Mouse (Mus musculus) testis, postnatal 10 days (tissue): ENCODE data around the gene Scyl3.

Experiments
- DNase-seq: peaks from one replicate; pipeline ENCODE4 v3.0.0; 2021; ENCODE audit warnings: low spot score

Scyl3 gene

DNA sequence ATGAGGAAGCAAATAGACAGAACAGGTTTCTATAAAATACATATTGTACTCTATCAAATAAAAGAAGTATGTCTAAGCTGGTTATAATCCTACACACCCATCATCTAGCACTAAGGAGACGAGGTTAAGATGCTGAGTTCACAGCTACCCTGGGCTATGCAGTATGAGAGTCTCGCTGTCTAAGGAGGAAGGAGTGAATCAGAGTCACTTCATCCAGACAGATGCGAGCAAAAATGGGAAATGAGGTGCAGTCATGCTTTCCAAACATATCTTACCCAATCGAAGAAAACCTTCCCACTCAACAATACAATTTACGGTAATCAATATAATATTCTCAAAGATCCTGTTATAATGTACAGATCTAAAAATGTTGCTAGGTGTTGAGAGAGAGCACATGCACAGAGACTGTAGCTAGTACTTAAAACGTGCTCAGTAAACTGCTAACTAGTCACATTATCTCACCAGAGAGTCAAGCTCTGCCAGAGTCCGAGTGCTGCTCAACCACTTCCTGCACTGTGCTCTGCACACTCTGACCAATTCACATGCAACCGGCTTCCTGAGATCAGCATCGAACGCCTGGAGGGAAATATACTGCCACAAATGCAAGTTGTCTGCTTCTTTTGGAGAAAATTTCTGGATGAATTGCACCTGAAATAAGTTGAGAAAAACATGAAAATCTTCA is 35.2 kb downstream of the Scyl3 start:
- no peak for DNase-seq

GRCm38 (mm10) chr1:163974471-163974870 is 45.6 kb downstream of the Scyl3 start:
- DNase-seq = no peak

DNA sequence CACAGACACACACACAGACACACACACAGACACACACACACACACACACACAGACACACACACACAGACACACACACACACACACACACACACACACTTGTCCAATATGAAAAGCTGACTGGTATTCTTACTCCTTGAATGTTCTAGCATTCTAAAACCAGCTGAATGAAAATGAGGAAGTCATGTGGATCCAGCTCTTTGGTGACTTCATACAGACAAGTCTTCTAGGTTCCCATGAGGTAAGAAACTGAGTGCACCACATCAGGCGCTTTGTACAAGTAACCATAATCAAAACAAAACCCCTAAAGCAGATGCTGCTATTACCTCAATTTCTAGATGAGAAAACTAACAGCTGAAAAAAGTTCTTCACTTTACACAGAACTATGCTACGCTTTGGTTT is 46.2 kb downstream of the Scyl3 start:
- DNase-seq = no peak

DNA sequence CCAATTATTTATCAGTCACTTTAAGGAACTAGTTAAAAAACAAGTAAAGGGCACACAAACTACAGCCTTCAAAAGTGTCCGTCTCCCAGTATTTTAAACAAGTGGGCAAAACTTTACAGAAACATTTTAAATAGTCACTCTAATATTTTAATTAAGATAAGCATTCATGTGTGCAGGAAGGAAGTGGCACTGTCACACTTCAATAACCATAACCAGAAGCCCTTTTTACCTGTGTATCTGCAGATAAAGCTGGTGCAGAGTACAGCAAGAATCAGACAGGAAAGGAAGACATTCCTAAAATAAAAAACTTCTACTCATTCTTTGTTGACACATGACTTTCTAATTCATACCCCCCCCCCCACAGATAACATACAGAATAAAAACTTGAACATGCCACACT is 47.6 kb downstream of the Scyl3 start:
- DNase-seq = no peak

- no peak for DNase-seq
Observed at GRCm38 (mm10) chr1:163992371-163992770, 63.5 kb downstream of the Scyl3 start.

- DNase-seq = no peak
Observed at GRCm38 (mm10) chr1:163994173-163994720, 65.3 kb downstream of the Scyl3 start.

DNA sequence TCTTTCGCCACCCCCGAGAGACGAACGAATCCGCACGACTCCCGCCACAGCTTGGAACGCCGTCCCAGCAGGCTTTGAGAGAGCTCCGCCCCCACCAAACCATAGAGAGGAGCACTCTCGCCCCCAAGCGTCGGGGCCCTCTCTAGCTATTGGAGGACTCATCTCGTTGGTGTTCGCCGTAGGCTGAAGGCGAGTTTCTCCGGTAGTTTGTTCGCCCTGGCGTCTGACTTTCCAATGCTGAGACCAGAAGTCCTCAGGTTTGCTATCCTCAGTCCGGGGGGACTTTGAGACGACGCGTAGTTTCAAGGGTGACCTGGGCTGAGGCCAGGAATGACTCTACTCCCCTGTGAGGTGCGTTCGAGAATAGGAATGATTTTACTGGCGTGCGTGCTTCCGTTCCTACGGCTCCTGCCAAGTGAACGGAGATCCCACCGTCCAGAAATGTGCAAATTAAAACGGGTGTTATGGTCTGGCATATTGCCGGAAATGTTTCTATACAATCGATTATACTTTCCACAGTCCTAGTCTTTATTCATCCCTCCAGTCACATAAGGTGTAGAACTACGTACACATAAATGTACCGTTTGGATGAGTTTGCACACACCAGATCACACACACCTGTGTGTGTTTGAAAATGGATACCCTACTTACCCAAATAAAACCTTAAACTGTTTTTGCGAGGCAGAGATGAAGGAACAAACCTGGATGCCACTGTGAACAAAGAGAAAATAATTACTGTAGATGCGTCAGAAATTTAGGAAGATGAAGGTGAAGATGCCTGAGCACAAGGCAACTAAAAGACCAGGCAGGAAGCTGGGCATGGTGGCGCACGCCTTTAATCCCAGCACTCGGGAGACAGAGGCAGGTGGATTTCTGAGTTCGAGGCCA is 66.1 kb downstream of the Scyl3 start, which contains the start of the genes BC055324 and Mettl18:
BC055324 (minus strand) TSS at position 76 of the 888 bp plus-strand sequence.
Mettl18 (plus strand) TSS at position 169 of the 888 bp plus-strand sequence.
- peak; percentile 92 for DNase-seq

- no peak for DNase-seq
Observed at GRCm38 (mm10) chr1:163995609-163995913, 66.7 kb downstream of the Scyl3 start.

DNA sequence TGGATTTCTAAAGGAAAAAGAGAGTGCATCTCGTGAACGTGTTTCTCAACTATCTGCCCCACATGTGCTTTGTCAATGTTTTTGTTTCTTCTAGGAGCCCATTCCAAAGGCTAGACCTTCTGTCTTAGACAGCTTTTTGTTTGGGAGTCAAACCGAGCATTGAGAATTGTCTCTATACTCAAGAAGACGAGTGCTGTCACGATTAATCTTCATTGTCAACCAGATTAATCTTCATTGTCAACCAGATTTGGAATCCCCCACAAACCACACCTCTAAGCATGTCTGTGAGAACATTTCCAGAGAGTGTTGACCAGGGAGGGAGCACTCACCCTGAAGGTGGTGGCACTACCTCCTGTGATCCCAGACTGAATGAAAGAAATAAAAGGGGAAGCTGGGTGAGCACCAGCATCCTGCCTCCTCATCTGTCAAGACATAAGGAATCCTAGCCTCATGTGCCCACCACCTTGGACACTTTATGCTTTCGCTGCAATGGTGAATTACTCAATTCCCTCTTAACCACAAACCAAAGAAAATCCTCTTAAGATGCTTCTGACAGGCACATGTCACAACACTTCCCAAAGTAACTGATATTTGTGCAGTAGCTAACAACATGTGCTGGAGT is 73.0 kb downstream of the Scyl3 start:
- no peak for DNase-seq

DNA sequence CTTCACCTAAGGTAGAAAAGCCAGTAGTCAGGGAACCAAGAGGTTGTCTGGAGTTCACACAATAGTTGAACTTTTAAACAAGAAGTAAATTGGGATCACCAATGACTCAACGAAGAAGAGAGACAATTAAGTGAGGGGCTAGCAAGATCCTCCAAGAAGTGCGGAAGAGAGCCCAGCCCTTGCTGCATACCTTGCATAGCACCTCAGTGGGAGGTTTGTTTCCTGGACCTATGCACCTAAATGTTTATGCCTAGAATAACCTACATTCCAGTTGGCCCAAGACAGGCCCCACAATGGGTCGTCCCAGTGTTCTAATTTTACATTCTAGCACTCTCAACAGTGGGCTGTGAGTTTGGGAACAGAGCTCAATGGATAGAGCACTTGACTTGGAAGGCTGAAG is 75.4 kb downstream of the Scyl3 start:
- DNase-seq = no peak
